Mouse (Mus musculus) heart, postnatal 10 days (tissue): ENCODE data around the gene Arhgef17. TPM values are rescaled to one million over a fixed set of nuclear protein-coding genes. Genes with fewer than 3 reads are reported as not detected.

Experiments
- DNase-seq, 2 experiments: peaks; one replicate each; pipeline ENCODE4 v3.0.0; 2021
- intact Hi-C: fragments of 180-260 bp; cut with DNase I; formaldehyde crosslinking; loops from one replicate; pipeline ENCODE4 v1.15.1; 2025
- total RNA-seq, 2 experiments: library from RNA; stranded (reverse); gene quantifications; 2 replicates each; pipeline ENCODE4 v1.2.3; 2021

The Arhgef17 gene
- total RNA-seq, 2 experiments from 2014 or later, result 32.9 to 41.2 TPM

GRCm38 (mm10) chr7:100884460-100884859 lies 47.4 kb downstream of the Arhgef17 start:
- intact Hi-C loops, result no loop called here
- DNase-seq, result no peak

GRCm38 (mm10) chr7:100881950-100882349 lies 50.0 kb downstream of the Arhgef17 start:
- no peak for DNase-seq
- intact Hi-C loops, result no loop called here

DNA sequence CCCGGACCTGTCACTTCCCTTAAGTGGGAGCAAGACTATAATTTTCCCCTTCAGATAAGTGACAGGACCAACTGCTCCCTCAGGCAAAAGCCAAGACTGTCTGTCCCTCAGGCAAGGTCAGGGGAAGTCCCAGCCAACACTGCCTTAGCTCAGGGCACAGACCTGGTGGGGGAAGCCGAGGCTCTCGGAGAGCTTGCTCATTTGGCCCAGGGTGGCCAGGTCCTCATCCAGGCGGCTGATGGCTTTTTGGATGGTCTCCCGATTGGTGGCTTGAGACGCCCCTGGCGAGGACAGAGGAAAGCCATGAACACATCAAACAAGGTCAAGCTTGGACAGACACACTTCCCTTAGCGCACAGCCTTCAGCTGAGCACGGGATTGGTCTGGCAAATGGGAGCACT lies 50.4 kb downstream of the Arhgef17 start:
- no peak for DNase-seq
- intact Hi-C loops, result no loop called here

DNA sequence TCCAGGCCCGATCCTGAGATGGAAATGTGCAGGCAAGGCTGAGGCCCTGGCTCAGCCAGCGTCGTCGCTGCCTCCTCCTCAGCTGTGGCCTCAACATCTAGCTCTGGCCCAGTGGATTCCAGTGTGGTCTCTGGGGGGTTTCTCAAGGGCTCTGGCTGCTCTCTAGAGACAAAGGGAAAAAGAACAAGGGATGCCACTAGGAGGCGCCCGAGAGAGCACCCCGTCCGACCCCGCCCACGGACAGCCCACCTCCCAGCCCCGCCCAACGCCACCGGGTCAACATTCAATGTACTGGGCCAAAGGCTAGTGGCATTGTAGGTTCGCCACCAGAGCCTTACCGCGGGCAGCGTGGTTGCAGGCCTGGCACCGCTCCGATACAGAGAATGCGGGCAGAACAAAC lies 52.3 kb downstream of the Arhgef17 start:
- peak; percentile 68 to 85 for DNase-seq
- intact Hi-C loops, result no loop called here

GRCm38 (mm10) chr7:100876771-100877170 lies 55.1 kb downstream of the Arhgef17 start:
- DNase-seq, result no peak
- intact Hi-C loops, result no loop called here

GRCm38 (mm10) chr7:100876293-100876692 lies 55.6 kb downstream of the Arhgef17 start:
- DNase-seq, result no peak
- intact Hi-C loops, result no loop called here

DNA sequence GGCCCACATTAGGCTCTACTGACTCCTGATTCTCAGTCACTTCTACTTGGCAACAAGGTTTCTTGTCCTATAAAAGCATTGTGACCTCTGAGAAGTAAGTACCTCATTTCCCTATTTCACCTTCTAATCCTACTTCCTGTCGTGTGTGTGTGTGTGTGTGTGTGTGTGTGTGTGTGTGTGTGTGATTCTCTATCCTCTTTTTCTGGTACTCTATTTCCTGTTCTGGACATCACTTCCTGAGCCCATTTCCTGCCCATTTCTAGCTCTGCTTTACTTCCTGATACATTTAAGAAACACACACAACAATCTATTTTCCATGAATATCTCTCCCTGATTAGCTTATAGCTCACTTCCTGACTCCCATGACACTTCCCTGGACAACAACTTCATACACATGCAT lies 56.1 kb downstream of the Arhgef17 start:
- intact Hi-C loops, result no loop called here
- no peak for DNase-seq

GRCm38 (mm10) chr7:100873197-100873596 lies 58.7 kb downstream of the Arhgef17 start:
- intact Hi-C loops, result no loop called here
- DNase-seq, result no peak

DNA sequence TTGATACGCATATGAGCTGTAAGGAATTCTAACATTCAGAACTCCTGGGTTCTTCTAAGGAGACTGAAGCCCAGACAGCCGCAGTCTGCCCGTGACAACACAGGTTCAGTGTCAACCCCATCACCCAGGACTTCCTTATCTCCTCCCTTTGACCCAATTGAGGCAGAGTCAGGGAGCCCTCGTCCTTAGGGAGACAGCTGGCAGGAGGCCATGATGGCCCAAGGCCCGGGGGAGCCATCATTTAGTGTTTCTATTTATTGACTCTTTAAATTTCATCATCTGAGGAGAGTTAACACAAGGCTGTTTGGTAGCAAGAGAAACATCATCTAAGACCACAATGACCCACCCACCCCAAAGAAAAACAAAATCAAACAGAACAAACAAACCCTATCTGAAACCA lies 60.0 kb downstream of the Arhgef17 start:
- peak; percentile 56 to 64 for DNase-seq

GRCm38 (mm10) chr7:100871355-100871754 lies 60.6 kb downstream of the Arhgef17 start:
- intact Hi-C loops, result no loop called here
- DNase-seq, result no peak

More for the DNA sequence above, 60.0 kb downstream of the Arhgef17 start:
- intact Hi-C loops, result no loop called here

- intact Hi-C loops, result no loop called here
- DNase-seq, result no peak
These were observed 61.9 kb downstream of the Arhgef17 start for GRCm38 (mm10) chr7:100869877-100870629.

- intact Hi-C loops, result no loop called here
- DNase-seq, result no peak
These were observed 63.4 kb downstream of the Arhgef17 start for GRCm38 (mm10) chr7:100868551-100868950.

DNA sequence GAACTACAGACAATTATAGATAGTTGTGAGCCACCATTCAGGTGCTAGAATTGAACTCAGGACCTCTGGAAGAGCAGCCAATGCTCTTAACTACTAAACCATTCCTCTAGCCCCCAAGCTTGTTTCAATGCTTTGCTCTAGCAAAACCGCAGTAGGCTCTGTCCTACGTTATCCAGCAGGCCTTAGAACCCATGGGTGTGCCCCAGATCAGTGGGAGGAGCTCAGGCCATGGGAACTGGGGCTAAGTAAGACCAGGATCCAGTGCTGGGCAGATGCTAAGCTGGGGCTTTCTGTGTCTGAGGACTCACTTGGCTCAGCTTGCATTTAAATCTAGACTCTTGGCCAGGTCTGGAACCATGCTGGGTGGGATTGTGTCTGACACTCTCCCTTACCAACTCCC lies 64.3 kb downstream of the Arhgef17 start:
- intact Hi-C loops, result loop anchor here (2.0 kb wide), 1 partner anchor 183 kb away; no protein-coding TSS in a partner anchor

GRCm38 (mm10) chr7:100866675-100867074 lies 65.2 kb downstream of the Arhgef17 start:
- intact Hi-C loops, result loop anchor here (1.0 to 2.0 kb wide), 2 partner anchors 18 to 182 kb away; no protein-coding TSS in a partner anchor
- DNase-seq, result peak; percentile 73 to 81

More for the DNA sequence above, 64.3 kb downstream of the Arhgef17 start:
- no peak for DNase-seq

DNA sequence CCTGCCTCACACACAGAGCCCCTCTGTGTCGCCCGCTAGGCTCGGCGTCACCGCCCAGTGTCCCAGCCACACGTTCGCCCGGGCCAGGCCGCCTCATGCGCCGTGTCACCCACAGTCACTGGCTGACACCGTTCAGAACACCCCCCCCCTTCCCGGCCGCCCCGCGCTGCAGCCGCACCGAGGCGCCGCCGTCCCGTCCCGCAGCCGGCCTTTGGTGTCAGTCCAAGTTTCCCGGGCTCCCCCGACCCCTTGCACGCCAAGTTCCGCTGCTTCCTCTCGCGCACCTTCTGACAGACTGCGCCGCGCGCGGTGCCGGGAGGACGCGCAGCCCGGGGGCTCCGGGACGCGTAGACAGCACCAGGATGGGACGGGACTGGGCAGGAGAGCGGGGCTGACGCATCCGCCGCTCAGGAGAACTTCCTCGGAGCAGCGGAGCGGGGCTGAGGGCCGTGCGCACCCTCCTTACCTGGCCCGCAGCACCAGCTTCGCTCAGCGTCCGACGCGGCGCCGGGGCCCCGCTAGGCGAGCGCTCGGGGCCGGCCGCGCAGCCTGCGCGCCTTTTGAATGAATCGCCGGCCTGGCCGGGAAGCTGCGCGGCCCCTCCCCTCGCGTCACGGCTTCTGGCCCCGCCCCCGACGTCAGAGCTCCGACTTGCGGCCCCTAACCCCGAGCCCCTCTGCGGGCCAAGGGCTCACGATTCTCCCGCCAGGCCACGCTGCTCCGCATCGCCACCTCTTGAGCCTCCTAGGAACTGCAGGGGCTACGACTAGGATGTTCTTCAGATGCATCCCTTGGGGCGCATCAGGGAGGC lies 68.9 kb downstream of the Arhgef17 start, which contains the start of gene Relt:
Gene Relt, minus strand, starts transcription at position 619 of the 811 bp plus-strand sequence.
- intact Hi-C loops, result no loop called here
- DNase-seq, result peak; percentile 97 to 98

DNA sequence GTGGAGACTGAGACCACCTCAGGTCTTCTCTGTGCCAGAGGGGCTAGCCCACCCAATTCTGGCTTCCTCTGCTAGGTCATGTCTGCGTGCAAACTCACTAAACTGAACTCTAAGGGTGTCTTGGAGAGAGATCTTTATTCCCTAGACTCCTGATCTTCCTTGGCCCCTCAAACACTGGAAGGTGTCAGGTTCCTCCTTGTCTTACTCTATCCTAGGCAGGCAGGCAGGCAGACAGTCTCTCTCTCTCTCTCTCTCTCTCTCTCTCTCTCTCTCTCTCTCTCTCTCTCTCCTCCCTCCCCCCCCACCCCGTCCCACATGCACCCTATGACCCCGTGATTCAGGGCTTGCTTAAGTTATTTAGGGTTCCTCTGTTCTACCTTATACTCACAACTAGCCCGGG lies 69.6 kb downstream of the Arhgef17 start:
- DNase-seq, result no peak
- intact Hi-C loops, result no loop called here

DNA sequence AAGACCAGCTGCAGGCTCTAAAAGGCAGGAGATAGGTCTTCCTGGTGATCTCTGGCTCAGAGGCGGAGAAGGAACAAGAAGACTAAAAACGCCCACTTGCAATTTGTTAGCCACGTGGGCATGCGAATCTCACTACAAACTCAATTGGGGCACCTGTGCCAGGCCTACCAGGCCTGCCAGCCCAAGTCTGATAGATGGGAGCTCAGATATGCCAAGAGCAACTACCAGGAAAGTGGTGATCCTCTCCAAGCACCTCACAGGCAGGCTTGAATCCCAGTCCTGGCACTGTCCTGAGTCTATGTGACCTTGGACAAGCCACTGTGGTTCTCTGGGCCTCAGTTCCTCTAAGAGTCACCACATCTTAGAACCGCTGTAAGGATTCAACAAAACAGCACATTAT lies 70.7 kb downstream of the Arhgef17 start:
- DNase-seq, result no peak
- intact Hi-C loops, result no loop called here

DNA sequence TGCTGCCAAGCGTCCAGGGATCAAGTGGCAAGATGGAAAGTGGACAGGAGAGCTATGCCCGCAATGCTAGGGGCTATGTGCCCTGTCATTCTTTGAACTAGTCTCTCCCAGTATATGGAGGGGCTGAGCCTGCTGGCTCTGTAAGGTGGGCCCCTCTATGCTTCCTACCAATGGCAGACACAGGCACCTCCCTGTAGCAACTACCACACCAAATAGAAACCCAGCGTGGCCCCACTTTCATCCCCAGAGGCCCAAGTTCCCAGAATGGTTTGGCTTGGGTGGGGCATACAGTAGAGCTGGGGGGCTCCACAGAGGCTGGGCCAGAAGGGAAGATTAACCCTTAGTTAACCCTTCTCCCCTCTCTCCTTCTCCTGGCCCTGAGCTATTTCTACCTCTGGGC lies 71.5 kb downstream of the Arhgef17 start:
- intact Hi-C loops, result no loop called here
- no peak for DNase-seq

- intact Hi-C loops, result no loop called here
These were observed 75.9 kb downstream of the Arhgef17 start for GRCm38 (mm10) chr7:100855795-100856573.

DNA sequence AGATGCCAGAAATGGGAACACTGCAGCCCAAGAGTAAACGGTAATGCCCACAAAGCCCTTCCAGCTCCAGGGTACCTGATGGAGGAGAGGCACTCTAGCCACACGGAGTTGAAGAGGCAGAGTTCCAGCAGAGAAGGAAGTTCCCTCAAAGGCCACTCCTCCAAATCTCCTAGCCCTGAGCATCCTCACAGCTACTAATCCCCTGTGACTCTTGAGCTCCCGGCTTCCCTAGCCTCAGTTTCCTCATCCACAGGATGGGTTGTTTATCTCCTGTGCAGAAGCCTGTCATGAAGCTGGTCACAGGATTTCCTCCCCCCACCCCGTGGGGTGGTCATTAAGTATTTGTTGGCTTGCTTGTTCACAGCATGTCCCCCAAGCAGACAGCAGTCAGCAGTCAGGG lies 76.6 kb downstream of the Arhgef17 start:
- intact Hi-C loops, result no loop called here
- no peak for DNase-seq

More at GRCm38 (mm10) chr7:100855795-100856573, 75.9 kb downstream of the Arhgef17 start:
- peak; percentile 53 for DNase-seq

- no peak for DNase-seq
- intact Hi-C loops, result no loop called here
These were observed 77.0 kb downstream of the Arhgef17 start for GRCm38 (mm10) chr7:100854861-100855260.
